Mouse (Mus musculus): Measurements from ENCODE around the gene Grik1. TPM values are rescaled to one million over a fixed set of nuclear protein-coding genes. Genes with fewer than 3 reads are reported as not detected.

The Grik1 gene
- polyA plus RNA-seq, 1 experiment from 2014 or later = 0.76 TPM

- no peaks in the 10 kb centered on the region for H3K27me3 ChIP-seq (ENCODE audit: low read depth, poor library complexity, severe bottlenecking)
- H3K4me3 ChIP-seq = no peak overlapping the region
- 77% methylated on average over 2 of the region's 2 CpGs for WGBS
- no peaks in the 10 kb centered on the region for H3K9me3 ChIP-seq (replicated peaks)
- H3K27ac ChIP-seq = no peak overlapping the region
- no peak for DNase-seq (ENCODE audit: low spot score)
- no peaks in the 10 kb centered on the region for H3K4me1 ChIP-seq
- H3K36me3 ChIP-seq = no peaks in the 10 kb centered on the region
These were observed 414.1 kb downstream of the Grik1 start for GRCm38 (mm10) chr16:87875927-87876326.

- 88% methylated on average over 6 of the region's 6 CpGs for WGBS
- Histone ChIP-seq H3K4me3 (no peak overlapping the region), H3K36me3 (no peaks in the 10 kb centered on the region), H3K4me1 (no peaks in the 10 kb centered on the region), H3K27me3 (ENCODE audit: low read depth, poor library complexity, severe bottlenecking) (no peaks in the 10 kb centered on the region), H3K9me3 (replicated peaks) (no peaks in the 10 kb centered on the region), H3K27ac (no peak overlapping the region)
- no peak for DNase-seq (ENCODE audit: low spot score)
These were observed 425.5 kb downstream of the Grik1 start for GRCm38 (mm10) chr16:87864526-87864925.

GRCm38 (mm10) chr16:87861722-87862121 is 428.3 kb downstream of the Grik1 start:
- no peak overlapping the region for H3K27ac ChIP-seq

GRCm38 (mm10) chr16:87853451-87854085 is 436.5 kb downstream of the Grik1 start:
- DNase-seq (ENCODE audit: low spot score) = no peak
- Histone ChIP-seq H3K27me3 (ENCODE audit: low read depth, poor library complexity, severe bottlenecking) (no peaks in the 10 kb centered on the region), H3K4me3 (no peak overlapping the region), H3K4me1 (no peaks in the 10 kb centered on the region), H3K27ac (no peak overlapping the region), H3K36me3 (no peaks in the 10 kb centered on the region), H3K9me3 (replicated peaks) (no peaks in the 10 kb centered on the region)
- 92% methylated on average over 3 of the region's 3 CpGs for WGBS

More at GRCm38 (mm10) chr16:87861722-87862121, 428.3 kb downstream of the Grik1 start:
- no peaks in the 10 kb centered on the region for H3K9me3 ChIP-seq (replicated peaks)
- H3K4me3 ChIP-seq = no peak overlapping the region
- H3K36me3 ChIP-seq = no peaks in the 10 kb centered on the region
- H3K27me3 ChIP-seq (ENCODE audit: low read depth, poor library complexity, severe bottlenecking) = no peaks in the 10 kb centered on the region
- 77% methylated on average over 1 of the region's 1 CpGs for WGBS
- no peak for DNase-seq (ENCODE audit: low spot score)
- no peaks in the 10 kb centered on the region for H3K4me1 ChIP-seq

GRCm38 (mm10) chr16:87851550-87851949 is 438.5 kb downstream of the Grik1 start:
- H3K4me3 ChIP-seq = no peak overlapping the region
- no peaks in the 10 kb centered on the region for H3K9me3 ChIP-seq (replicated peaks)
- WGBS = 81% methylated on average over 2 of the region's 2 CpGs
- H3K27me3 ChIP-seq (ENCODE audit: low read depth, poor library complexity, severe bottlenecking) = no peaks in the 10 kb centered on the region
- no peaks in the 10 kb centered on the region for H3K36me3 ChIP-seq
- no peaks in the 10 kb centered on the region for H3K4me1 ChIP-seq
- no peak for DNase-seq (ENCODE audit: low spot score)
- no peak overlapping the region for H3K27ac ChIP-seq

GRCm38 (mm10) chr16:87848799-87849198 is 441.3 kb downstream of the Grik1 start:
- Histone ChIP-seq H3K9me3 (replicated peaks) (no peaks in the 10 kb centered on the region), H3K27me3 (ENCODE audit: low read depth, poor library complexity, severe bottlenecking) (no peaks in the 10 kb centered on the region), H3K4me1 (no peaks in the 10 kb centered on the region), H3K36me3 (no peaks in the 10 kb centered on the region), H3K4me3 (no peak overlapping the region), H3K27ac (no peak overlapping the region)
- 86% methylated on average over 3 of the region's 3 CpGs for WGBS
- DNase-seq (ENCODE audit: low spot score) = no peak

Other genes with a start within 250 kb of the Grik1 start
- gene Cldn17, start 216.7 kb upstream of the Grik1 start, polyA plus RNA-seq (2016; fragmentation: Nextera tagmentation; extraction: Ambion mirVana) = not detected in 2 replicates

Data from limb, embryonic 10.5 days (tissue).